Mouse (Mus musculus): ENCODE measurements around the gene Tufm.

The Tufm gene

DNA sequence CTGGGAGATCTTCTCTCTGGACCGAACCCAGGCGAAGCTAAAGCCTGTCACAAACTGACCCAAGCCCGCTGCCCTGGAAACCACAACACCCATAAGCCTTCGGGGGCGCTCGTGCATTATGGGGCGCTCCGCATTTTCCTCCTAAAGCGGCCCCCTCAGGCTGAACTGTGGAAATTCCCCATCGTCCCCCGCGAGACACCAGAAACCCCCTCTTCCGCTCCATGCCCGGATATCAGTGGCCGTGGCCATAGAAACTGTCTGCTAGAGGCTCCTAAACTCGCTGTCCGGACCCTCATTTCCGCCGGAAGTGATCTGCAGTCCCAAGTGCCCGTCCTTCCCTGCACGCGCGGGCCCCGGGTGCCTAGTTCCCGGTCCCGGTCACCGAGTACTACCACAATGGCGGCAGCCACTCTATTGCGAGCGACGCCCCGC lies at the start of gene Tufm:
Gene Tufm (plus strand): TSS at position 310 of the 432 bp plus-strand sequence.
- peak; percentile 98 for DNase-seq (ENCODE audit: extremely low read depth, low read depth)

DNA sequence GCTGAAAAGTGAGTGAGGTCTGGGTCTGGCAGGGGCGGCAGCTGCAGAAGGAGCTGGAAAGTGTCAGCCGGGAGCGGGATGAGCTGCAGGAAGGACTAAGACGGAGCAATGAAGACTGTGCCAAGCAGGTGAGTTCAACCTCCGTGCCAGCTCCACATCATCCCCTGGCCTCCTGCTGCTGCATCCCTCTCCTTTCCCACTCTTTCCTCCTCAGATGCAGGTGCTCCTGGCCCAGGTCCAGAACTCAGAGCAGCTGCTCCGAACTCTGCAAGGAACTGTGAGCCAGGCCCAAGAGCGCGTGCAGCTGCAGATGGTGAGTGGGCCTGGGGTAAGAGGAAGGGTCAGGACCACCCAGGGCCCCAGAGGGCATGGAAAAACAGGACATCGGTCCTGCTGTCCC lies 47.0 kb upstream of the Tufm start:
- no peak for DNase-seq (ENCODE audit: extremely low read depth, low read depth)

DNA sequence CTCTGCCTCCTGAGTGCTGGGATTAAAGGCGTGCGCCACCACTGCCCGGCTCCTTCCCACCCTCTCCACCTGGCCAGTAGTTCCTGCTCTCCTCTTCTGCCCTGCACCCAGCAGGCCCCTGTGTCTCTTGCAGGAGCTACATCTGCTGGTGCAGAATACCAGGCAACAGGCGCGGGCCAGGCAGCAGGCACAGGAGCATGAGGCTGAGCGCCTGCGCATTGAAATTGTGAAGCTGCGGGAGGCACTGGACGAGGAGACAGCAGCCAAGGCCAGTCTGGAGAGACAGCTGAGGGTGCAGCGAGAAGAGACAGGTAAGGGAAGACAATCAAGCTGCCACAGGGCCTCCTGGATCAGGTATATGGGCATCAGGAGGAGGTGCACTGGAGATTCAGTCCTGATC lies 43.2 kb upstream of the Tufm start:
- DNase-seq (ENCODE audit: extremely low read depth, low read depth), result no peak

DNA sequence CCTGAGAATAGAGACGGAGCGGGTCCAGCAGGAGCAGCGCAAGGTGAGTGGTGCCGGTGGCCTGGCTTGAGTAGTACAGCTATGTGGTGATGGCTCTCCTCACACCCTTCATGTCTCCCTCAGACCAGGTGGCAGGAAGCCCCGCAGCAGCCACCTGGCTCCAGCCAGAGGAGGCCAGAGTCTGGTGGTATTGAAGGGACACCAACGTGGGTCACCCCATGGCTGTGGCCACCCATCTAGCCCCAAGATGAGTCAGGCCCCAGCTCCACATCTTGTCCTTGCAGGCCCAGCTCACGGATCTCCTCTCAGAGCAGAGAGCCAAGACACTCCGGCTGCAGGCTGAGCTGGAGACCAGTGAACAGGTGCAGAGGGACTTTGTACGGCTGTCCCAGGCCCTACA lies 42.6 kb upstream of the Tufm start:
- no peak for DNase-seq (ENCODE audit: extremely low read depth, low read depth)

DNA sequence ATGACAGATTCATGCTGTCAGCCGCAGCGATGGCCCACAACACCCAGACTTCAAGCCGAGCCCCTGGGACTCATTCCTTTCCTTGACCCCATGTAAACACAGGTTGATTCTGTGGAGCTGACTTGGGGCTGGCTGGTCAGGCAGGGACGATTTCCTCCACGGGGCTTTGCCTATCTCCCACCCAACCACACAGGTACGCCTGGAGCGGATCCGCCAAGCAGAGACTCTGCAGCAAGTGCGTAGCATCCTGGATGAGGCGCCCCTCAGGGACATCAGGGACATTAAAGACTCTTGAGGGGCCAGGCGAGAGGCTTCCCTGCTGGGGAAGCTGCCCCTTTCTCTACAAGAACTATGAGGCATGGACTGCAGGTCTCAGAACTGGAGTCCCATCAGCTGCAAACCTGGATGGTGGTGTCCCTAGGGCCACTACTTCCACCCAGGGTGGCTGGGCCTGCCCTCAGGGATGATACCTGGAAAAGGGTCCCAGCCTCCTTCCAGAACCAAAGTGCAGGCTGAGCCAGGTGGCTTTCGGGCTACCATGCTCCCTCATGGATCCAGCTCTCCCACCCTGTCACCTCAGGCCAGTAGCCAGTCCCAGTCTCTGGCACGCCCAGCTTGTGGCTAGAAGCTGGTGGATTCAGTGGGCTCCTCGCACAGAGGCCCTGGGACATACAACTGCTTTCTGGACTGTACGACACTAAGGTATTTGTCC lies 41.9 kb upstream of the Tufm start:
- no peak for DNase-seq (ENCODE audit: extremely low read depth, low read depth)

DNA sequence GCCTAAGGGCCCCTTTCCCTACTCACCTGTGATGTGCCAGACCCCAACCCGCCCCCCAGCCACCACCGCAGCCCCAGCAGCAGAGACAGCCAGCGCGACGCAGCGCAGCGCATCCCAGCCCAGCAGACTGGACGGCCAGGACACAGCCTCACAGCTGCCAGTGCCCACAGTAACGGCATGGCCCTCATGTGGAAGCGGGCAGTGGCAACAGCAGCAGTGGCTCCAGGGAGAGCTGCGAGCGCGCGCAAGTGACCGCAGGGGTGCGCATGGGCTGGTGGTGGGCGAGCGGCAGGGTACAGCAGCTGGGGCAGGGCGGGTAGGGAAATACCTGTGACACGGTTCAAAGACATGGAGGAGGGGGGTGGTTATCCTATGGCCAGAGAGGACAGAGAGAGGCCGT lies 40.9 kb upstream of the Tufm start:
- no peak for DNase-seq (ENCODE audit: extremely low read depth, low read depth)

DNA sequence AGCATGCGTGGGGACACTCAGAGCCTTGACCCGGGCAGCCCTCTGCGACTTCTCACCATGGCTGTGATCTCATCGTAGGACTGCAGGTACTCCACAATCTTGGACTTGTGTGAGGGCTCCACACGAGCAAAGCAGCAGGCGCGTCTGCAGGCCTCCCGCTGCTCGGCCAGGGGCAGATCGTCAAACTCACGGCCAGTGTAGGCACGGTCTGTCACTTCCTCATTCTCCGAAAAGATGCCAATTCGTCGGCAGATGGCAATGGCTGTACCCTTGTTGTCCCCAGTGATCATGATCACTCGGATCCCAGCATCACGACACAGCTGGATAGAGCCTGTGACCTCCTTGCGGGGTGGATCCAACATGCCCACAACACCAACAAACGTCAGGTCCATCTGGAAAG lies 38.7 kb upstream of the Tufm start:
- no peak for DNase-seq (ENCODE audit: extremely low read depth, low read depth)

DNA sequence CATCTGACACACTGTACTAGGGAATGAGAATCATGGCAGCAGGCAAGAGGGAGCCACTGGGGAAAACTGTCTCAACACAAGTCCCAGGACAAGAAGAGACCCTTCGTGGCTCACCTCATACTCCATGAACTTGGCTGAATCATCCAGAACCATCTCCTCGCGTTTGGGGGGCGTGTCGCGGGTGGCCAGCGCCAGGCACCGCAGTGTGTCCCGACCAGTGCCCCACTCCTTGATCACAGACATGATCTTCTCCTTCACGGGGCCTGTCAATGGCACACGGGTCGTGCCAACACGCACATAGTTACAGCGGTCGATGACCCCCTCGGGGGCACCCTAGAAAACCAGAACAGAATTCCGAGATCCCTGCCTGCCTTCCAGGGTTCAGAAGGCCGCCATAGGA lies 37.2 kb upstream of the Tufm start:
- no peak for DNase-seq (ENCODE audit: extremely low read depth, low read depth)

DNA sequence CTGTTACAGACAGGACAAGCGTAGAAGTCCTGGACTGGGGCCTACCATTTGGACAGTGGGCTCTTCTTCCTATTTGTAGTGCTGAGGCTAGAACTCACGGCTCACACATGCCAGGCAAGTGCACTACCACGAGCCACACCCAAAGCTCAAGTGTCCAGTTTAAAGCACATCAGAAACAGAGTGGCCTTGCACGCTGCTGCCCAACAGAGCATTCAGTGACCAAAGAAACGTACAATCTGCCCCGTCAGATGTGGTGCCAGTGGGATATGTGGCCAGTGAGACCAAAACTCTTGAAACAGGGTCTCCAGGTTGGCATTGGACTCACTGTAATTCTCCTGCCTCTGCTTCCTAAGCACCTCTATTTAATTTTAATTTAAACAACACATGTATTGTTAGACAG lies 36.5 kb upstream of the Tufm start:
- no peak for DNase-seq (ENCODE audit: extremely low read depth, low read depth)

DNA sequence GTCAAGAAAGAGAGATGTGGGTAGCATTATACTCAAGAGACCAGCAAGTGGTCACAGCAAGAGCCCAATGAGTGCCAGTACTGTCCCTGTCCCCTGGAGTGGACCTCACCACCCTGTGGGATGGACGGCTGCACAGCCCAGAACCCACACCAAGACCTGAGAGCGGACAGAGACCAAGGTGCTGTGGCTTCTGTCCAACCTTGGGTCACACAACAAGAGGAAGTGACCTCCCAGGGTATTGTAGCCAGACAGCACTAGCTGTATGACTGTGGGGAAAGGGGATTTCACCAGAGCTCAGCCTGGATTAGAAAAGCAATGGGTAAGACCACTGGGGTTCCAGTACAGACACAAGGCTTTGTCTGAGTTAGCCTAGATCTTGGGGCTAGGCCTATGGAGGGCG lies 34.9 kb upstream of the Tufm start:
- no peak for DNase-seq (ENCODE audit: extremely low read depth, low read depth)

DNA sequence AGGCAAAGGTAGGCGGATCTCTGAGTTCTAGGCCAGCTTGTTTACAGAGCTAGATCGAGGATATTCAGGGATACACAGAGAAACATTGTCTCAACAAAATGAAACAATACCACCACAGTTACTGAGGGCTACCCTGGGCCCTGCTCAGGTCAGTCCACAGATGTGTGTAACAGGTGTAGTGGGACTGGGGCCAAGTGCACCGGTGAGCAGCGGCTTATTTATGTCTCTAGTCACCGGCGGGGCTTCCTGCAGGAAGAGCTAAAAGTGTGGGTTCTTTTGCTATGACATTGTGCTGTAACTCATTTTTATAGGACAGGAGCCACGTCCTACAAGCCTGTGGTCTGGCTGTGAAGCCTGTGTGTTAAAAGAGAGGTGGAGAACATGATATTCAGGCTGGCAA lies 33.3 kb upstream of the Tufm start:
- no peak for DNase-seq (ENCODE audit: extremely low read depth, low read depth)

DNA sequence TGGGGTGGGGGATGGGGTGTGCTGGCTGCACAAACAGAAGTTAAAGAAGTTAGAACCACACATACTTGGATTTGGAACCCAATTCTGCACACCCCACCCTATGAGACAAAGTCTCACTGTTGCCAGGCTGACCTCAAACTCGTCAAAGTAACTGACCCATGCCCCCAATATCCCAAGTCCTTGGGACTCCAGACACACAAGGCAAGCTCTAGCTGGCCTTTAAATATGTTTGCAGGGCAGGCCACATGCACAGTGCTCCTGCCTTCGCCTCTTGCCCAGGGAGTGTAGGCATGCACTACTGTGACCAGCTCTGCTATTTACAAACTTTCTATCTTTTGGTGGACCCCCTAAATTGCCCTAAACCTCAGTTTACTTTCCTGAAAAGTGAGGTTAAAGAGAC lies 31.9 kb upstream of the Tufm start:
- no peak for DNase-seq (ENCODE audit: extremely low read depth, low read depth)

DNA sequence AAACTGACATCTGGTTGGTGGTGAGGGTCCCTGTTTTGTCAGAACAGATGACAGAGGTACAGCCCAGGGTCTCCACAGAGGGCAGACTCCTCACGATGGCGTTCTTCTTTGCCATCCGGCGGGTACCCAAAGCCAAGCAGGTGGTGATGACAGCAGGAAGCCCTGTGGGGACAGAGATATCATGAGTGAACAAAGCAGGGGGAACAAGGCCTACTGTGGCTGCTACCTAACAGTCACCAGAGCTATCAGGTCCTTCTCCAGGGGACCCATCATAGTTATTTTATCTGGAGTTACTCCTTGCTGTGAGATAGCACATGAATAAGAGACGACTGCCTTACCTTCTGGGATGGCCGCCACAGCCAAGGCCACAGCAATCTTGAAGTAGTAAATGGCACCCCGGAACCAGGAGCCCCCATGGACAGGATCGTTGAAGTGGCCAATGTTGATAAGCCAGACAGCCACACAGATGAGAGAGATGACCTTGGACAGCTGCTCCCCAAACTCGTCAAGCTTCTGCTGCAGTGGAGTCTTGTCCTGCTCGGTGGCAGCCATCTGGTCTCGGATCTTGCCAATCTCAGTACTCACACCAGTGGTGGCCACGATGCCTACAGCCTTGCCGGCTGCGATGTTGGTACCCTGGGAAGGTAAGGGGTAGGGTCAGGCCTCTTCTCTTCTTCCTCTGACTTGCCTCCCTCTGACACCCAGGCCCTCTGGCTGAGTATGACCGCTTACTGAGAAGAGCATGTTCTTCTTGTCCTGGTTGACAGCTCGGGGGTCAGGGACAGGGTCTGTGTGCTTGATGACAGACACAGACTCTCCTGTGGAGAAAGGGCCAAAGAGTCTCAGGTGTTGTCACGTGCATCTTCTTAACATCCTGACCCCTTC lies 30.5 kb upstream of the Tufm start:
- peak; percentile 78 for DNase-seq (ENCODE audit: extremely low read depth, low read depth)

DNA sequence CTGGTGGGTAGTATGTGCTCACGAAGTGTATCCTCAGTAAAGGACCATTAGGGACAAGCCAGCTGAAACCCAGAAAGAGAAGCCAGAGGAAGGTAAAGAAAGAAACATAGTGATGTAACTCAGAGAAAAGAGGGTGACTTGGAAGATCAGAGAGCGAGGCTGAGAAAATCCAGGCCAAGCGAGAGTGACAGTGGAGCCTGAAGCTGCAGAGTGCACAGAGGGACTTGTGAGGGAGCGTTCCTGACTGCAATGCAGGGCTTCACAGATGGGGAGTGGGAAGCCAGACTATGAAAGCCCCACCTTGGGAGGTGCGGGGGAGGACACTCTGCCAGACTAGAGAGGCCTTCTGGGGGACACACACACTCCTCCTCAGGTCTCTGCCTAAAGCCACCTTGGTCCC lies 28.9 kb upstream of the Tufm start:
- no peak for DNase-seq (ENCODE audit: extremely low read depth, low read depth)

DNA sequence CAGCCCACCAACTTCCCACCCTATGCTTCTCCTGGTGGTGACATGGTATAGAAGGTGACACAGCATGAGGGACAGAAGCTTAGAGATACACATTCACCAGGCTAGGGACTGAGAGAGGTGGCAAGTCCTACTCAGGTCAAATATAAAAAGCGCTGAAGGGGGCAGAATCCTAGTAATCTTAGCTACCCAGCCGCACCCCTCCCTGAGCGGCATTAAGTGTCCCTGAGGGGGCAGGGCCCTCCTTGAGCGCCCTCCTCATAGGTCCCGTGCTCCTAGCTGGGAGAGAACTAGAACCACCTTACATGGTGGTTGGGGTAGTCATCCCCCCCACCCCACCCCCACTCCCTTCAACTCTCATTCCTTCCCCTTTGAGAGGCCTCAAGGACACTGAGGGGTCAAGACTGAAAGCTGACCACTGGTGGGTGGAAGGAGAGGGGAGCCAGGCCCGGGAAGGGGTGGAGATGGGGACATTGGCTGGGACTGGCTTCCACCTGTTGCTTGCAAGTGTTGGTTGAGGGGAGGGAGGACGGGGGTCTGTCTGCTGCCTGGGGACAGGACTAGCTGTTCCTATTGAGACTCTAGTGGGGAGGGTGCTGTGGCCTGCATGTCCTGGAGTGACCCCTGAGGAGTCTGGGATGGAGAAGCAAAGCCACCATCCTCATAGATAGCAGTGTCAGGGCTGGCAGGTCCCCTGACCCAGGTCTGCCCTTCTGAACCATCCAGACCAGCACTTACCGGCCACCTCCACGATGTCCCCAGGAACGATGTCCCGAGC lies 28.1 kb upstream of the Tufm start:
- no peak for DNase-seq (ENCODE audit: extremely low read depth, low read depth)

DNA sequence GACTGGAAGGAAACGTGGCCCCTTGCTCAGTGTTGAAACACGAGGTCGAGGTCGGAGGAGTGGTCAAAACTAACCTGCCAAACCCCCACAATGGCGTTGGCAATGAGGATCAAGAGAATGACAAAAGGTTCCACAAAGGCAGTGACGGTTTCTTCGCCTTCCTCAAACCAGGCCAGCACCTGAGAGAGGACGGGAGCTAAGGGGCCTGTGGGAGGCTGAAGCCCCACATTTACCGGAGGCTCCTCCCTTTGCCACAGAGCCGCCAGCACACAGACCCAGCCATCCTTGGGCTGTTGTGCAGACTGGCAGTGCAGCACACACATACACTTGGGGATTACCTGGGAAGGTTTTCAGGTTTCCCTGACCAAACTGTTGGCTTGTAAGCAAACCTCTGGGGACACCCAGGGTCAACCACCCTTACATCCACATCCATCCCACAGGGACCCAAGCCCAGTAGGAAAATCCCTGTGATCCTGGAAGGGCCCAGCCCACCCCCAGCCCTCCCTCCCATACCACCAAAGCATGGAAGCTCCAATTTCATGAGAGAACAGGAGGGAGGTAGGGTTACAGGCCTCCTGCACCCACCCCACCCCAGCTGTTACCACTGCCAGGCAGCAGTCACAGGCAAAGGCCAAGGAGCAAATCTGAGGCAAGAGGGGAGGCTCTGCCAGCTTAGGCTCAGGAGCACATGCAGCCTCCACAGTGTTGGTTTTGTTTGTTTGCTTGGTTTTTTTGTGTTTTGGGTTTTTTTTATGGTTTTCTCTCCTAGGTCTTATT lies 26.4 kb upstream of the Tufm start:
- no peak for DNase-seq (ENCODE audit: extremely low read depth, low read depth)

DNA sequence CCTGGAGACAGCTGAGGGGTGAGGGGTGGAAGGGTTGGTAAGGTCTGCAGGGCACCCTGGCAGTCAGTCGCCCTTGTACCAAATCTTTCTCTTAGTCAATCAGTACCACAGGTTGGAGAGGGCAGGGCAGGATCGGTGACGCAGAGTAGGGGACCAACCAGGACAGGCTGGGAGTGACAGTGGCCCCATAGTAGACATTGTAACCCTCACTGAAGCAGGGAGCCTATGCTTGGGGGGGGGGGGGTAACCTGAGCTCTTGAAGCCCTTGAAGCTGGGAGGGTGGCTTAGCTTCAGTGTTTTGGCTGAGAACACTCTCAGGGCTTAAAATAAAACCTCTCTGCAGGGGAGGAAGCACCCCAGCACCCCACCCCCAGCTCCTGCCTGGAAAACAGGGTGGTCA lies 25.5 kb upstream of the Tufm start:
- no peak for DNase-seq (ENCODE audit: extremely low read depth, low read depth)

DNA sequence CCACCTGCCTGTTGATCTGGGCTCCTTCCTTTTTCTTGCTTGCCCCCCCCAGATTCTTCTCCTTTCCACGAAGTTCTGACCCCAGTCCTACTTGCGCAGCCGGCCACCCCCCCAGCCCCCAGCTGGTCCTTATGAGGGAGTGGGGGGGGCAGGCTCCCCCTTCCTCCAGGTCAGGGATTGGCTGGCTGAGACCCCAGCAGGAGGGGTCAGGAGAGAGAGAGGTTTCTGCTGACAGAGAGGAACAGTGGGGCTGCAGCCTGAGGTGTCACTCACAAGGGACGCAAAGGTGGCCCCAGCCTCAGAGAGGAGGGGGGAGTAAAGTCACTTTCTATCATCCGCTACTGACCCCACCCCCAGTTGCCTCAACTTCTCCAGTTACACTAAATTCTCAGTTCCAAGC lies 24.2 kb upstream of the Tufm start, which contains the start of gene Atp2a1:
Gene Atp2a1 (minus strand): TSS at position 105 of the 400 bp plus-strand sequence.
- DNase-seq (ENCODE audit: extremely low read depth, low read depth), result no peak

DNA sequence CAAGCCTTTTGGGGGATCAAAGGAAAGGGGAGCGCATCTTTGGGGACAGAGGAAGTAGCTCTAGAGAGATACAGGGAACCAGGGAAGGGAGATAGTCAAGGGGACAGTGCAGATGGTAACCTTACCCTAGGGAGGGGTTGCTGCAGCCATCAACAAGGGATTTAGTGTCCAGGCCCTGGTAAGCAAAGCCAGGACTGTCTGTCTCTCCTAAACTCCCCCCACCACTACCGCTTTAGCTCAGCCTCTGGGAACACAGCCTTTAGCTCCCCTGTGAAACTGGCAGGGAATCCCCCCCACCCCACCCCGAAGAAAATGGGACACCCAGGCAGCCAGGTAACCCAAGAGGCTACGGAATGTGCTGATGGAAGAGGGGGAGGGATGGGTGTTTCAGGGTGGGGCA lies 23.6 kb upstream of the Tufm start:
- no peak for DNase-seq (ENCODE audit: extremely low read depth, low read depth)

DNA sequence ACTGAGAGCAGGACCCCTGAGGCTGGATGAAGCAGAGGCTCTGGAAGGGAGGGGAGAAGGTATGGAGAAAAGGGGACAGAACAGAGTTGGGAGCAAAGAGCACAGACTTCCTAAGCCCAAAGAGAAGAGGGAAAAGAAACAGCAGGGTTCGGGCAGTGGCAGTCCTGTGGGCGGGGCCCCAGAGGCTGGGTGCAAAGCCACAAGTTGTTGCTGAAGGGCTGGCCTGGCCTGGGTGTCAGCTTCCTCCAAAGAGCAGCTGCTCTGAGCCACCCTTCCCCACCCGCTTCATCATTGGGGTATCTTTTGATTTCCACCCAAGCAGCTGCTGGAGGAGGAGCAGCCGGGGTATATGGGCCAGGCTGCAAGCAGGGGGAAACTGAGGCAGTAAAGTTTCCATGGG lies 23.0 kb upstream of the Tufm start:
- DNase-seq (ENCODE audit: extremely low read depth, low read depth), result no peak

DNA sequence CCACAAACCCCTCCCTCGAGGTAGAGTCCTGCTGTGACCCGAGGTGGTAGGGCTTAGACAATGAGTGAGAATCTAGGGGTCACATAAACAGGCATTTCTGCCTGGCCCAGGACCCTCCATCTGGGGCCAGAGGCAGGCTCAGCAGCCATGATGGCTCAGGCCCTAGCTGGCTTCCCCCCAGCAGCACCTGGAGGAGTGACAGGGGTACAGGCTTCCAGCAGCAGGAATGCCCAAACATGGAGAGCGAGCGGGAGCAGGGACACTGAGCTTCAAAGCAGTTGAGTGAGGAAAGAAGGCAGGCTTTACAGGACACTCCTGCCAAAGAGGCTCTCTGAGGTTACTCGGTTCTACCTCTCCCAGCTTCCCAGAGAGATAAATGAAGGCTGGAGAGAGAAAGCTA lies 22.3 kb upstream of the Tufm start:
- no peak for DNase-seq (ENCODE audit: extremely low read depth, low read depth)

Measured in MEL-GATA-1-ER (cell line).